Mouse (Mus musculus) brain, embryonic 14.5 days (tissue): ENCODE measurements around the gene D7Ertd443e. TPM values are rescaled to one million over a fixed set of nuclear protein-coding genes. Genes with fewer than 3 reads are reported as not detected.

Source experiments
- DNase-seq: peaks from one replicate; pipeline ENCODE4 v3.0.0-alpha.2; 2011; ENCODE audit warnings: low read depth
- CTCF ChIP-seq: fragments of 200-500 bp; IDR thresholded peaks from 2 replicates; pipeline ENCODE4 v1.5.1; 2012; ENCODE audit warnings: inconsistent platforms, mild to moderate bottlenecking, moderate library complexity, borderline replicate concordance; ENCODE audit not compliant: insufficient read depth, insufficient read length; ENCODE audit errors: extremely low read depth
- POLR2A ChIP-seq: fragments of 200-500 bp; IDR thresholded peaks from 2 replicates; pipeline ENCODE4 v1.6.1; 2012; ENCODE audit warnings: mild to moderate bottlenecking, inconsistent platforms, borderline replicate concordance; ENCODE audit not compliant: poor library complexity, insufficient read depth, insufficient read length, severe bottlenecking; ENCODE audit errors: extremely low read depth
- polyA plus RNA-seq: library from polyadenylated mRNA; depleted of rRNA; stranded (reverse); fragments of >200 nt; gene quantifications from 2 replicates; pipeline ENCODE4 v1.2.3, GENCODE M21; 2012; rRNA removed

Gene D7Ertd443e
- polyA plus RNA-seq, result 0.15 and 0.36 TPM in 2 replicates

- no peak for DNase-seq
- no peak for TF ChIP-seq CTCF
- TF ChIP-seq POLR2A, result no peak
These were observed at the start of gene D7Ertd443e for GRCm38 (mm10) chr7:134385561-134385960. Gene D7Ertd443e (minus strand): TSS chr7:134385661.

GRCm38 (mm10) chr7:134431681-134432080, 46.2 kb upstream of the D7Ertd443e start:
- no peak for TF ChIP-seq POLR2A
- TF ChIP-seq CTCF, result no peak
- no peak for DNase-seq

- DNase-seq, result no peak
- TF ChIP-seq POLR2A (no peak), CTCF (no peak)
These were observed 43.2 kb upstream of the D7Ertd443e start for GRCm38 (mm10) chr7:134428676-134429075.

DNA sequence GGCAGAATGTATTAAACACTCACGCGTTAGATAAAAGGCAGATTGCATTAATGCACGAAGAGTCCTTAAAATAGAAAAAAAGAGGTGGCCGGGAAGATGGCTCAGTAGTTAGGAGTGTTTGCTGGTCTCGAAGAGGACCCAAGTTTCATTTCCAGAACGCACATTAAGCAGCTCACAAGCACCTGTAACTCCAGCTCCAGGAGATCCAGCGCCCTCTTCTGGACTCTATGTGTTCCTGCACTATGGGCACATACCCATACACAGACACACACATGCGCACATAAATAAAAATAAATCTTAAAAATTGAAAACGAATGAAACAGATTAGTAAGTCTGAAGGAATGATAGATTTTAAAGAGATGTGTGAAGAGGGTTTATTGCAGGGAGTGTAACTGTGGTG, 29.6 kb upstream of the D7Ertd443e start:
- 0 out of 2 replicates have a peak, but pooled peaks have one; percentile 12 for TF ChIP-seq CTCF
- no peak for TF ChIP-seq POLR2A
- DNase-seq, result no peak

DNA sequence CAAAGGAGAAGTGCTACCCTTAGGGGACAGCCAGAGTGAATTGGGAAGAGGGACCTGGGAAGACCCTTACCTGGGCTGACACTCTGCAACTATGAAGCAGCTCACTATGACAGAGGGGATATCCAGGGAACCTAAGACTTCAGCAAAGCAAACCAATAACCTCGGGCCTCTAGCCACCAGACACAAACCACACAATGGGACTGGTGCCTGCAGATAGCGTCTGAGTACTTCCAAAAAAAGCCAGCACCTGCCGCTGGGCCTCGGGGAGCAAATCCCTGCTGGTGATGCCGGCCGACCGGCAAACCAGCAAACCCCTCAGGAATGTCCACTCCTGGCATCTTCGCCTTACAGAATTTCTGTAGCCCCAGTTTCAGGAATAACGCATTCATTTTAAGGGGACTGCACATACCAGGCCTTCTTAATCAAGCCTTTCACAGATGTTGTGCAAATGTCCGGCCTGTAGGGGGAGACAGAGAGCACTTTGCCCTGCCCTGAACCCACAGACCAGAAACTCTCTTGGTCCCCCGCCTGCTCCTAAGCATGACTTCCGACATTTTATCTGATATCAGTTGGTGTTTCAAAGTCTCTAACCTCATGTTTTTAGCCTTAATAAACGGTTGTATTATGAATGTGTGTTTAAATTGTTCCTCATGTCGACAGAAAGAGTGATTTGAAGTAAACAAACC, 28.7 kb upstream of the D7Ertd443e start:
- no peak for DNase-seq
- TF ChIP-seq CTCF (peak; percentile 54; the same call in 1 of the 2 replicates), POLR2A (no peak)

GRCm38 (mm10) chr7:134408641-134409040, 23.2 kb upstream of the D7Ertd443e start:
- DNase-seq, result peak; percentile 83
- no peak for TF ChIP-seq POLR2A
- TF ChIP-seq CTCF, result no peak

GRCm38 (mm10) chr7:134400746-134401145, 15.3 kb upstream of the D7Ertd443e start:
- TF ChIP-seq CTCF, result no peak
- no peak for TF ChIP-seq POLR2A
- no peak for DNase-seq

DNA sequence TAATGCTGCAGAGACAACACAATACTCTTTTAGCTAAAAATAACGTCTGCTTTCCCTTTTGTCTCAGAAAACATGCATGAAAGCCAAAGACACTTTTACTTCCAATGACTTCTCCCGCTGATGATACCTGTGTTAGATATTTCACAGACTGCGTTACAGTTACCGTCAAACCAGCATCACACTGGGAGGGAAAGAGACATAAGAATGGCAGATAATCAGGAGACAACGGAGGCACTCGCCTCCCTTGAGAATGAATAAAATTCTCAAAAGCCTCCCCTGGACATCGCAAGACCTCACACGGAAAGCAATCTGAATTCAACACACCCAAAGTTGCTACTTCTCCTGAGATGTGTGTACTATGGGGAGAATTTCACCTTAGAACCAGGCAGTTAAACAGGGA, 11.3 kb upstream of the D7Ertd443e start:
- no peak for DNase-seq
- TF ChIP-seq POLR2A (no peak), CTCF (no peak)

DNA sequence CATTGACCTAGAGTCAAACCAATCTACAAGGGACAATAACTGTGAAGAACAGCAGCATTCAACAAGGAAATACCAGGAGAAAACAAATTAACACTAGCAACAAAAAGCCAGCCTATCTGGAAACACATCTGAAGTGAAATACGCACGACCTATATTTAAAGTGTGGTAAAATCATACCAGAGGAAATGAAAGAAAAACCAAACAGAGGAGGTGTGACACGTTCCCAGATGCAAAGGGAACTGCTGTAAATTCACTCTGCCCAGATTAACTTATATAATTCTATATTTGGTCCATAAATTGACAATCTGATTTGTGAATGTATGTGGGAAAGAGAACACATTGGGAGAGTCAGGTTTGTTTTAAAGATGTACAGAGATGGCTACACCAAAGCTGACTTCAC, 2.7 kb downstream of the D7Ertd443e start:
- DNase-seq, result no peak
- TF ChIP-seq CTCF (no peak), POLR2A (no peak)

DNA sequence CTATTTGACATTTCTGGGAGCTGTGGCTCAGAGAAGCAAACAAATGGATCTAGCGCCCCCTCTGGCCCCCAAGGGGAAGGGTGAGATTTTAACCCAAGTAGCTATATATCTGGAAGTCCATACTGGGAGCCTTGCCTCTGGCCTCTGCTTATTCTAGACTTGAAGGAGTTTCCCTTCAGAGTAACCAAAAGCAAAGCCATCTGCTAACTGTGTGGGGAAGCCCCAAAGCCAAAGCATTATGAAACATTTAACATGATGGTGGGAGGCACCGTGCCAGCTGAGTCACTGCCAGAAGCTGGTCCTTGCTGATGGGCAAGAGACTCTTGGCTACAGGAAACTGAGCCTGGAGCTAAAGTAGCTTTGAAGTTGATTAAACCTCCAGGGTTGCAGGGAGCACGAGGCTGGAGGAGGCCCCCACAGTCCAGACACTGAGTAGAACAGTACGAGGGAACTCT, 4.0 kb downstream of the D7Ertd443e start:
- no peak for TF ChIP-seq POLR2A
- peak; percentile 36; the same call in 1 of the 2 replicates for TF ChIP-seq CTCF
- DNase-seq, result peak; percentile 90

GRCm38 (mm10) chr7:134378273-134378672, 7.2 kb downstream of the D7Ertd443e start:
- TF ChIP-seq CTCF, result peak; percentile 65; the same call in 1 of the 2 replicates
- TF ChIP-seq POLR2A, result no peak
- DNase-seq, result peak; percentile 74

DNA sequence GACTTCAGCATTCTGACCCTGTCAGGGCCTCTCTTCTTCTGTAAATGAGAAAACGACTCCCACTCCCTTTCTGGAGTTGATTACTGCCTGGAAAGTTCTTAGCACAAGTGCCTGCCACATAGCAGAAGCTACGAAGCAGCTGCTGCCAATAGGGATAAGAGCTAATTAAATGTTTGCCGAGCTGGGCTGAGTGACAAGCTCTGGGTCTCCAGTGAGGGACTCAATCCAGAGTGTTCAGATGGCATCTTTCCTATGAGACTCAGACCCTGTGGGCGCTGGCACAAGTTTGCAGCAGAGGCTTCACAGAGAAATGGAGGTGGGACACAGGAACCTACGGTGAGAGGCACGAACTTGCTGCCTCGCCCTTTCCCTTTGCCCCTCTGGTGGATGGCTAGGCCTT, 8.7 kb downstream of the D7Ertd443e start:
- DNase-seq, result peak; percentile 83
- TF ChIP-seq CTCF, result no peak
- TF ChIP-seq POLR2A, result no peak

DNA sequence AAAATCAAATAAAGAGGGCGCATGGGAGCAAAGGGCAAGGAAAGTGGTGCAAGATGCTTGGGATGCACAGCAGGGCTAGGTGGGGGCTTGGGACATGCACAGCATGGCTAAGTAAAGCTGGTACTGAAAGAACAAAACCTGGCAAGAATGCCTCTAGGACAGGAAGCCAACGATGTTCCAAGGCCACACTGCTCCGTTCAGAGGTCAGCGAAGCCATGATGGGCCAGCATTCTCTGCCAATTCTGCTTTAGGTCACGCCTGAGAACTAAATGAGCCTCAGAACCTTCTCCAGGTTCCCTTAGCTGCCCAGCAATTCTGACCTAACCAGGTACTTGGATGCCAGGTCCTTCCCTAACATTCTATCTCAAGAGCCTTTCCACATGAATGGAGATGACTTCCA, 13.2 kb downstream of the D7Ertd443e start:
- DNase-seq, result no peak
- TF ChIP-seq CTCF (no peak), POLR2A (no peak)

DNA sequence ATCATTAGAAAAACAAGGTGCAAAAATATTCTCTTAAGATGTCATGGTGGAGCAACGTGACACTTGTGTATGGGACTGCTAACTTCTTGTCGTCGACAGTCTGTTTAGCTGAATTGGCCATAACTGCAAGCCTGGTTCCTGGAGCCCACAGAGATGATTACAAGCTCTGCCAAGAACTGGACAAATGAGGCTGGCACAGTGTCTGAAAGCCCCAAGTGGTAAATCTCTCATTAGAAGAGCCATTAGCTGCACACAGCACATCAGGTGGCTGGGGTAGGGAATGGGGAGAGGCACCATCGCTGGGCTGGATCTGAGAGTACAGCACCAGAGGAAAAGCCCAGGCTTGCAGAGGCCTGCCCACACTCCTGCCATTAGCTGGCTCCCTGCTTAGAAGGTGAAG, 16.2 kb downstream of the D7Ertd443e start:
- no peak for TF ChIP-seq POLR2A
- DNase-seq, result peak; percentile 64
